Mouse (Mus musculus): ENCODE data around the gene Hsf4.

Hsf4 gene

GRCm38 (mm10) chr8:105259721-105260320, 9.8 kb upstream of the Hsf4 start:
- peak; percentile 63 to 69 for DNase-seq

GRCm38 (mm10) chr8:105260371-105261099, 9.1 kb upstream of the Hsf4 start:
- no peak for DNase-seq

DNA sequence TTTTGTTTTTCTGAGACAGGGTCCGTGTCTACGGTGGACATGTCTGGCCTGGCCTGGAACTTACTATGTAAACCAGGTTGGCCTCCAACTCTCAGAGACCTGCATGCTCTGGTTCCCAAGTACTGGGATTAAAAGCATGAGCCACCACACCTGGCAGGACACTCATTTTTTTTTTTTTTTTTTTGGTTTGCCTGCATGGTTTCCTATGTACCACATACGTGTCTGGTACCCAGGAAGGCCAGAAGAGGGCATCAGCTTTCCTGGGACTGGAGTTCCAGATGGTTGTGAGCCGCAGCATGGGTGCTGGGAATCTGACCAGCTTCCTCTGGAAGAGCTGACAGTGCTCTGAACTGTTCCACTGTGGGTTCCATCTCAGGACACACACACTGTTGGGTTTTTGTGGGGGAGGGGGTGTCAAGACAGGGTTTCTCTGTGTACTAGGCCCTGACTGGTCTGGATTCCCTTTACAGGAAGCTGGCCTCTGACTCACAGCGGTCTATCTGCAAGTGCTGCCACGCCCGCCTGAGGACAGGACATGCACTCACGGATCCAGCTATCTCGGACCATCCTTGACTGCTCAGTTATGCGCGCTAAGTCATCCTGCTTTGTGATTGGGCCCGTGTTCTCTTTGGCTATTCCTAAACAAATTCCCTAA, 8.1 kb upstream of the Hsf4 start:
- no peak for DNase-seq

- DNase-seq: no peak
These were observed 6.2 kb upstream of the Hsf4 start for GRCm38 (mm10) chr8:105263244-105263912.

DNA sequence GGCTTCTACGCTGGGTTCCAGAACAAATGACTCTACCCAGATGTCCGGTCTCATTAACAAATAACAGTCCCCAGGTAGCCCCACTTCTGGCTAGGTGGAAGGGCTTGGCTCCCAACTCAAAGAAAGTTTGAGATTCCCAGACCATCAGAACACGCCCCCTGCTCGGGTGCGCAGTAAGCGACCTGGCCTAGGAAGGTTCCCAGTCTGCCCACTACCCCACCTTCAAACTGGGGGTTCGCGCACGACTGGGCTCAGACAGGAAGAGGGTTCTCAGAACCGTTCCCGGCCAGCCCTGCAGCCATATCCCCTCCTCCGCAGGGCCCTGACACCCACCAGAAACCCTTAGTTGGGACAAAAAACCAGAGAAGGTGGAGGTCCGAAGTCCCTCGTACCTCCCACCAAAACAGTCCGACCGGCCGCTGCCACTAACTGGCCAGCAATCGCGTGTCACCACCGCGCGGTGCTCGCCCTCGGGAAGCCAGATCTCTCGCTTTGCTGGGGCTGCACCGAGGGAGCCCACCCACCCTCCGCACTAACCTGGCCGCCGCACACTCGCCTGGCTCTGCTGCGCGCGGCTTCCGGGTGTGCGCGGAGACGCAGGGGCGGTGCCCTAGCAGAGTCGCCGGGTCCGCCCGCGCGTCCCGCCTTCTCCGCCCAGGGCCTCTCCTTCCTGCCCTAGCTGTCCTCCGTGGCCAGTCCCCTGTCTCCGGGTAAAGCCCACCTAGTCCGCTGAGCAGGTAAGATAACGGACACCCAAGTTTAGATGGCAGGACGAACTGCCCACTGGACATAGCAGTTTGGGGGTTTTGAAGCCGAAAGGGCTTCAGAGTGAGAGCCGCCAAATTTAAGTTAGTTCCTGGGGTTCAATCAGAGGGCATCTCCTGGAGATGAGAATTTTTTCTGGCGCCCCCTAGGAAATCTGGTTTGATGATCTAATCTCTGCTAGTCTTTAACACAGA, 5.3 kb upstream of the Hsf4 start, which contains the start of the genes Tradd and Fbxl8:
Tradd (minus strand) TSS at position 586 of the 959 bp plus-strand sequence.
Fbxl8 (plus strand) TSS at position 625 of the 959 bp plus-strand sequence.
- peak; percentile 81 to 84 for DNase-seq

DNA sequence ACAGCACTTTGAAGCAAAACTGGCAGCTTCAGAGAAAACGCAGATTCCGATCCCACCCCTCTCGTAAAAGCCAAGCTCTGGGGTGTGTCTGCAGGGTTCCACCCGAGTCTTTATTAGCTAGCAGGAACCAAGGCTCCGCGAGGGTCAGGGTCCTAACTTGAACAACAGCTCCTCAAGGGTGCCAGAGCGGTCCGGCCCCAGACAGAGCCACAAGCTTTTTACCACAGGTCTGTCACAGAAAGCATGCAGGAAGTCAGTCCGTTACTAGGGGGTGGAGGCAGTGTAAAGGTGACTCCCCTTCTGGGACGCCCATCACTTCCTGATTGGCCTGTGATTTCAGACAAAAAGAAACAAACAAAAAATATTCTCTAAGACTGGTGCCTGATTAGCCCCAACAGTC, 4.5 kb upstream of the Hsf4 start:
- peak; percentile 50 to 68 for DNase-seq

- DNase-seq: no peak
These were observed 2.8 kb upstream of the Hsf4 start for GRCm38 (mm10) chr8:105266775-105267174.

DNA sequence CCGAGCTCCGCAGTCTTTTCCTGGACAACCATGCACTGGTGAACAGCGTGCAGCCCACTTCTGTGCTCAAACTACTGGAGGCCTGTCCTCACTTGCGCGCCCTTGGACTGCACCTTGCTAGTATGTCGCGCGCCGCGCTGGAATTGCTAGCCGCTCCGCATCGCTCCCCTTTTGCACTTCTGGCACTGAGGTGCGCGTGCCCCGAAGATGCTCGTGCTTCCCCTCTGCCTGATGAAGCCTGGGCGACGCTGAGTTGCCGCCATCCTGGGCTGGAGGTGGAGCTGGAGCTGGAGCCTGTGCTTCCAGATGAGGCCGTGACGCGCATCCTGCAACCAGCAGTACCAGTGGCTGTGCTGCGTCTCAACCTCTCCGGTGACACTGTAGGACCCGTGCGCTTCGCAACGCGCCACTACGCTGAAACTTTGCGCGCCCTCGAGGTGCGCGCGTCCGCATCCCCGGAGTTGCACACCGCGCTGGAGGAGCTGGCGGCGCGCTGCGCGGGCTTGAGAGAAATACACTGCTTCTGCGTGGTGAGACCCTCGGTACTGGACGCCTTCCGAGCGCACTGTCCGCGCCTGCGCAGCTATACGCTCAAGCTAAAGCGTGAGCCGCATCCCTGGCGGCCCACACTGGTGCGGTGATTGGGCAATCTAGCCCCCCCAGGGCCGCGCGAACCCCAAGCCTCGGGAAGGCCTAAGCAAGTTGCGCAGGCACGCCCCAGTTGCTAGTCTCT, 1.1 kb upstream of the Hsf4 start:
- DNase-seq: peak in 1 of 2 experiments; percentile 35

DNA sequence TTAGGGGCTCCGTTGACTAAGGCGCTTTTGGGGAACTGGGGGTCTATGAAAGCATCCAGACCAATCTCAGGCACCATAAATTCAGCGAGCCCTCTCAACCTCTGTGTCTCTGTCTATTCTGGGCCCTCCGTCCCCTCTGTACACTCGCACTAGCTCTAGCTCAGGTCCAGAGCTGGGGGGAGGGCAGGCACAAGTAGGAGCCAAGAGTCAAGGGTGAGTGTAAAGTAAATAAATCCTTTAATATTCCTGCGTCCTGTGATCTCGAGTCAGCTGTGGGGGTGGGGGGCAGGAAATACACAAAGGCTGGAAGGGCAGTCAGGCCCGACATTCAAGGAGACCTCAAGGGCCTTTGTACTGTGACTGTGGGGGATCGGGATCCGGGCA, 534 bp upstream of the Hsf4 start:
- peak; percentile 75 to 80 for DNase-seq

GRCm38 (mm10) chr8:105270101-105270915, 707 bp downstream of the Hsf4 start:
- no peak for DNase-seq

DNA sequence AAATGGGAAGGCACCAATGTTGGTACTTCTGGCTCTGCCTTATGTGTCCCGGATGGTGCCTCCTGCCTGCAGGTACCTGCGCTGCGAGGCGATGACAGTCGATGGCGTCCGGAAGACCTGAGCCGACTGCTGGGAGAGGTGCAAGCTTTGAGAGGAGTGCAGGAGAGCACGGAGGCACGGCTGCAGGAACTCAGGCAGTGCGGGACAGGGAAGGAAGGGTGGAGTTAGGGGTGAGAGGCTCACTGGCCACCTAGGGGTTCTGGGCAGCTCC, 1.2 kb downstream of the Hsf4 start:
- no peak for DNase-seq

DNA sequence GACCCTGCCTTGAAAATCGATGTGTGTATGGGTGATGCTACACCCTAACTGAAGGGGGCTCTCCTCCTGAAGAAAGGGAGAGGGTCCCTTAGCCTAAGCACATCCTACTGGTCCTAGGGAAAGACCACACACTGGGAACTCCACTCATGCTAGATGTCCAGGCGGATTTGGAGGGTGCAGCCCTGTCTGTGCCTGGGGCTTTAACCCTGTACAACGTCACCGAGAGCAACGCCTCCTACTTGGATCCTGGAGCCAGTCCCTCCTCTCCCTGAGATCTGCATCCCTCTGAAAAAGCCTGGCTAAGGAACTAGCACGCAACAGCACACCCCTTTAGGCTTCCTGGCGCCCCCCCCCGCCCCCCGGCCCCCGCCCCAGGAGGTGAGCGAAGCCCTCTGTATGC, 5.8 kb downstream of the Hsf4 start:
- DNase-seq: no peak

- no peak for DNase-seq
These were observed 6.2 kb downstream of the Hsf4 start, which contains the start of gene Nol3 for GRCm38 (mm10) chr8:105275840-105276239. Nol3 (plus strand) TSS chr8:105276140.

- peak; percentile 67 to 73 for DNase-seq
These were observed 6.9 kb downstream of the Hsf4 start for GRCm38 (mm10) chr8:105276292-105277120.

DNA sequence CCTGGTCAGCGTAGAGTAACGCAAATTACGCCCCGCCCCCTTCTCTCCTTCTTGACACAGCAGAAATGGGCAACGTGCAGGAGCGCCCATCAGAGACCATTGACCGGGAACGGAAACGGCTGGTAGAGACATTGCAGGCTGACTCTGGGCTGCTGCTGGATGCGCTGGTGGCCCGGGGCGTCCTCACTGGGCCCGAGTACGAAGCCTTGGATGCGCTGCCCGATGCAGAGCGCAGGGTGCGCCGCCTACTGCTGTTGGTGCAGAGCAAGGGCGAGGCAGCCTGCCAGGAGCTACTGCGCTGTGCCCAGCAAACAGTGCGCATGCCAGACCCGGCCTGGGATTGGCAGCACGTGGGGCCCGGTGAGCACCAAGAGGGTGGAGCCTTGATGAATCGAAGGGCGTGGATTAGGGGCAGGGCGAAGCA, 9.3 kb downstream of the Hsf4 start:
- peak; percentile 89 to 92 for DNase-seq

GRCm38 (mm10) chr8:105280567-105280966, 11.0 kb downstream of the Hsf4 start:
- no peak for DNase-seq

- DNase-seq: no peak
These were observed 12.2 kb downstream of the Hsf4 start for GRCm38 (mm10) chr8:105281821-105282220.

DNA sequence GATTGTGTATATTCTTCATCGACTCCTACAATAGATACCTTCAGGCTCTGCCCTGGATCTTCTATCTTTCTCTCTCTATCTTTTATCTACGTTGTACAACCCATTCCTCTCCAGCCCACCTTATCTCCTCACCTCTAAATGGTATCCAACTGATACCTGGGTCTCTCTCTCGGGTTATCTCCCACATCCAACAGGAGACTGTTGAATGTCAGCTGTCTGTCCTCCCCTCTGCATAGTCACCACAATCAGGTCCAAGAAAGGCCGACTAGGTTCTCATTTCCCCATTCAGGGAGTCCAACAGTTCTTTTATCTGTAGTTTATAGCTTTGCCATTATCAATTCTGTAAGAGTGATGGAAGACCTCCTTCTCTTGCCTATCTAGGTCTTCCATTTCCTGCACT, 12.6 kb downstream of the Hsf4 start:
- DNase-seq: no peak

GRCm38 (mm10) chr8:105283074-105283473, 13.5 kb downstream of the Hsf4 start:
- DNase-seq: peak; percentile 65 to 69

GRCm38 (mm10) chr8:105285514-105285913, 15.9 kb downstream of the Hsf4 start:
- DNase-seq: no peak

All from lung, adult 18-20 months (tissue).